Mouse (Mus musculus) liver (tissue): ENCODE results near the gene Slc47a2.

ENCODE experiments used
- DNase-seq: peaks from one replicate; pipeline ENCODE4 v3.0.0-alpha.2; 2020; ENCODE audit warnings: mixed read lengths

Slc47a2 gene

GRCm38 (mm10) chr11:61278445-61279077, 64.1 kb downstream of the Slc47a2 start:
- DNase-seq, result no peak

- no peak for DNase-seq
Observed at GRCm38 (mm10) chr11:61277937-61278336, 64.7 kb downstream of the Slc47a2 start.

- no peak for DNase-seq
Observed at GRCm38 (mm10) chr11:61276482-61276881, 66.2 kb downstream of the Slc47a2 start.

GRCm38 (mm10) chr11:61275106-61275505, 67.6 kb downstream of the Slc47a2 start:
- DNase-seq, result peak; percentile 12

- no peak for DNase-seq
Observed at GRCm38 (mm10) chr11:61274421-61274820, 68.2 kb downstream of the Slc47a2 start.

GRCm38 (mm10) chr11:61273928-61274327, 68.7 kb downstream of the Slc47a2 start:
- DNase-seq, result no peak

GRCm38 (mm10) chr11:61271612-61272011, 71.0 kb downstream of the Slc47a2 start:
- no peak for DNase-seq

- no peak for DNase-seq
Observed at GRCm38 (mm10) chr11:61270406-61270805, 72.3 kb downstream of the Slc47a2 start.

- peak; percentile 12 for DNase-seq
Observed at GRCm38 (mm10) chr11:61268626-61269349, 73.9 kb downstream of the Slc47a2 start.

GRCm38 (mm10) chr11:61266551-61267533, 75.8 kb downstream of the Slc47a2 start, which contains the start of gene Aldh3a2:
Gene Aldh3a2 (minus strand): TSS chr11:61267464.
- DNase-seq, result peak; percentile 94

GRCm38 (mm10) chr11:61263841-61264240, 78.8 kb downstream of the Slc47a2 start:
- no peak for DNase-seq

GRCm38 (mm10) chr11:61262516-61262915, 80.1 kb downstream of the Slc47a2 start:
- no peak for DNase-seq

- DNase-seq, result no peak
Observed at GRCm38 (mm10) chr11:61259106-61259505, 83.6 kb downstream of the Slc47a2 start.

- no peak for DNase-seq
Observed at GRCm38 (mm10) chr11:61252807-61253206, 89.9 kb downstream of the Slc47a2 start.

- DNase-seq, result no peak
Observed at GRCm38 (mm10) chr11:61251741-61252140, 90.9 kb downstream of the Slc47a2 start.
